Mouse (Mus musculus): Measurements from ENCODE around the gene Eif3i.

DNA sequence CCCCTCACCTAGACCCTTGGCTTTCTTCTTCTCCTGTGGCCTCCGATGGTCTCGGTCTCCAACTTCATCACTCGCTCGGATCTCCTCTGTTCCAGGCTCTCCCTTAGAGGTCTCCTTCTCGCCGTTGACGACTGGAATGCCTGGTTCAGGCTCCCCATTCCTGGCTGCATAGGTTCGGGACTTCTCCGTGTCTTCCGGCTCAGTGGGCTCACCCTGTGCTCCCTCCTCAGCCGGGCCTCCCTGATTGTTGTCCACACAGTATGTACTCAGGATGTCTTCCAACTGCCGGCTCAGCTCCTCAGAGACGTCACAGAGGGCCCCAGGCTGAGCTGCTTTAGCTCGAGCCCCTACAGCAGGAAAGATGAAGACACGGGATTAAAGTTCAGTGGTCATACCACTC is 38.8 kb upstream of the Eif3i start:
- no peak for TF ChIP-seq SIN3A (IDR thresholded peaks at IDR 0.05; ENCODE audit: low read length)
- no peak for TF ChIP-seq E2F4 (IDR thresholded peaks at IDR 0.05; ENCODE audit: borderline replicate concordance, low read depth, low read length)
